Mouse (Mus musculus) induced T-regulatory cell, adult 2 months (primary cell): ENCODE results near the gene Gm14862.
A peak's percentile ranks its signal among the peaks of the same experiment; 100 is the strongest.
"Not testable (repeated sequence)": the region's sequence is repeated elsewhere in the genome, so short reads cannot be mapped to it uniquely, and the experiment has no call there.

Source experiments
- DNase-seq: peaks from one replicate; pipeline ENCODE4 v3.0.0-alpha.2; 2012; ENCODE audit warnings: low read depth

The Gm14862 gene

DNA sequence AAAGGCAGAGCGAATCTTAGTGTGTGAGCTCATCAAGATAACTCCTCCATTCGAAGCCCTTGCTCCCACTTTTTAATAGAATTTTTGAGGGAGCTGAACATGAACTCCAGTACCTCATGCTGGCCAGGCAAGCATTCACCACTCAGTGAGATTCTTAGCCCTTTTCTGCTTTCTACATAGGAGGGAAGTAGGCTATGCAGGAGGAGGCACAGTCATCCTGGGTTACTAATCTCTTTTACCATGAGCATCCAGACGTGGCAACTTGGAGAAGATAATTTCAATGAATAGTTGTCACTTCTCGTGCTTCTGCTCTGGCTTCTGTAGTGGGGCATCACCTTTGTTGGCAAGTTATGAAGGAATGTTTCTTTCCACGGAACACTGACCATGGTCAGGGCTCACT lies at the start of gene Gm14862:
TSS of gene Gm14862 (minus strand) at position 134 of the 400 bp plus-strand sequence.
- no peak for DNase-seq

- no peak for DNase-seq
These were observed 46.8 kb upstream of the Gm14862 start for GRCm38 (mm10) chrX:9303455-9303854.

DNA sequence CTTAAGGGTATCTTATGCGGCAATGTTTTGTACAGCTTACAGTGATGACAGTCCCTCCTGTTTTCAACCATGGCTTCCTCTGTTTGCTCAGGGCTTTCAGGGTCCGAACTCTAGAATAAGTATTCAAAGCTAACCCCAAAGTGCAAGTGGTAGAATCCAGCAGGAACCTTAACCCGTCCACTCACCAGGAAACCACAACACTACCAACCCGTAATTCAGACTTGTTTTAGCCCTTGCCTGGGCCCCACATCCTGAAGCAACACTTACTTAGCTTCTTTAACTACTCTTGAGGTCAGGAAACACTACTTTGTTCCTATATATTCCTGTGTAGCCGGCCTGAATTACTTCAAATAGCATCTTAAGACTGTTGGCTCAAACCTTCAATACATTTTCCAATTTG lies 46.1 kb upstream of the Gm14862 start:
- no peak for DNase-seq

- DNase-seq: peak; percentile 4
These were observed 41.7 kb upstream of the Gm14862 start for GRCm38 (mm10) chrX:9298413-9298864.

- not testable (repeated sequence) for DNase-seq
These were observed 36.6 kb upstream of the Gm14862 start for GRCm38 (mm10) chrX:9293140-9293829.

- DNase-seq: not testable (repeated sequence)
These were observed 26.8 kb upstream of the Gm14862 start, which contains the start of gene H2al1m for GRCm38 (mm10) chrX:9283464-9283863. Gene H2al1m (plus strand): TSS chrX:9283764.

DNA sequence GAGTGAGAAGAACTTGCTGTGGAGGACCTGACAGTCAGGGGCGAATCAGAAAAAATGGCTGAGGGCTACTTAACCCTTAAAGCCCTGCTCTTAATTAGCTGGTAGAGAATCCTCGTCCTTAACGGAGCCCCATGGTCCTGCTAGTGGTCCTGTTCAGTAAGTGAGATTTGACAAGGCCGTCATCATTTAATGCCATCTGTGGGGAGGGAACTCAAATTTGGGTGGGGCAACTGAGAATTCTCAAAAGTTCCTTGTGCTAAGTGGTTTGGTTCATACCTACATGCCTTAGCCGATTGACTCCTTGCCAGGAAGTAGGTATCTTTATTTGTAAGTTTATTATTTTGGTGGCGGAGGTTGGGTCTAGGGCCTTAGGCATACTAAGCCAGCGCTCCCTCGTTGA lies 17.6 kb upstream of the Gm14862 start:
- no peak for DNase-seq

DNA sequence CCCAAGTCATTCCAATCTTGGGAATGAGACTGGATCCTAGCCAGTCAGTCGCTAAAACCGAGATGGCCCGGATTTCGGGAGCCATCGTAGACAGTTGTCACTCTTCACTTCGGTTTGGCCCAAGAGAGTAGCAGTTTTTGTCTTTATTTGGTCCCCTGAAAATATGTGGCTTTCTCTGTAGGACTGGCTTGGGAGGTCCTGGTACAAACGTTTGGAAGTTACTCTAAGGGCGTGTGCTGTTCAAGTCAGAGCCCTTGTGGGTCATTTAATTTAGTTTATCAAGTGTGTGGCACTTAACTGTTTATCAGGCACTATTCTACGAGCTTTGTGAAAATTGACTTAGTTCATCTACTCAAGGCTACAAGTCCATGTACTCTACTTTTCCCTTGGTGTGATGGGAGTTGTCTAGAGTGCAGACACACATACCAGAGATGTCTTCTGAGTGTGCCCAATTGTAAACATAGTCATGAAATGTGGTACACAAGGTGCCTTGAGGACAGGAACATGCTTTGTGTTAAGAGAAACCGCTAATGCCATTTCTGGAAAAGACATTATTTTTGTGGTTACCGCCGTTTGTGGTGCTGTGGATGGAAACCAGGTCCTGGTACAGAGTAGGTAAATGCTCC lies 16.8 kb upstream of the Gm14862 start:
- DNase-seq: peak; percentile 19

DNA sequence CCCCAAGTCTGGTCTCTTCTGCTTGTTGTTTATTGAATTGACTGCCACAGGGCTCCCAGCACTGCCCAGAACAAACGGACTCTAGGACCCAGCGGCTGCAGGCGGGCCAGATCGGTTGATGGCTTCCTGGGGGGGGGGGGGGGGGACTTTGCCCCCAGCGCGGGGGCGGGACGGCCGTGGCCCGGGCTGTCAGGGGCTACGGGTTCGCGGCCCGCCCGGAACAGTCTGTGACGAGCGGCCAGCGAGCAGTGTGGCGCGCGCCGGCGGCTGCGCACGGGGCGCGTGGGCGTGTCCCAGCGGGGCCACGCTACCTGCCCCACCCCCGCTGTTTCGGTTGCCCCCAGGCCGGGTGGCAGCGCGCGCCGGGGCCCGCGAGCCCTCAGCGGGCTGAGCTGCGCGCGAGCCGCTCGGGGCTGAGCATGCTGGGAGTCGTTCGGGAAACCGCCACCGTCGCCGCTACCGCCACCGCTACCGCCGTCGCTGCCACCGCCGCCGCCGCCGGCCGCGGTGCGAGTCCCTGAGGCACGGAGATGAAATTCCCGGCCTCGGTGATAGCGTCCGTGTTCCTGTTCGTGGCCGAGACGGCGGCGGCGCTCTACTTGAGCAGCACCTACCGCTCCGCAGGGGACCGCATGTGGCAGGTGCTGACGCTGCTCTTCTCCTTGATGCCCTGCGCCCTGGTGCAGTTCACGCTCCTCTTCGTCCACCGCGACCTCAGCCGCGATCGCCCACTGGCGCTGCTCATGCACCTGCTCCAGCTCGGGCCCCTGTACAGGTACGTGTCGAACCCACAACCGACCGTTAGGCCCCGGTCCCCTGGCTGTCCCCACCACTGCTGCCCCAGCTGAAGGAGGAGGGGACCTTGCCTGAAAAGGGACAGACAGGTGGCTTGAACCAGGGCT lies 16.0 kb upstream of the Gm14862 start, which contains the start of gene Xk:
TSS of gene Xk (plus strand) at position 297 of the 902 bp plus-strand sequence.
- peak; percentile 66 for DNase-seq

DNA sequence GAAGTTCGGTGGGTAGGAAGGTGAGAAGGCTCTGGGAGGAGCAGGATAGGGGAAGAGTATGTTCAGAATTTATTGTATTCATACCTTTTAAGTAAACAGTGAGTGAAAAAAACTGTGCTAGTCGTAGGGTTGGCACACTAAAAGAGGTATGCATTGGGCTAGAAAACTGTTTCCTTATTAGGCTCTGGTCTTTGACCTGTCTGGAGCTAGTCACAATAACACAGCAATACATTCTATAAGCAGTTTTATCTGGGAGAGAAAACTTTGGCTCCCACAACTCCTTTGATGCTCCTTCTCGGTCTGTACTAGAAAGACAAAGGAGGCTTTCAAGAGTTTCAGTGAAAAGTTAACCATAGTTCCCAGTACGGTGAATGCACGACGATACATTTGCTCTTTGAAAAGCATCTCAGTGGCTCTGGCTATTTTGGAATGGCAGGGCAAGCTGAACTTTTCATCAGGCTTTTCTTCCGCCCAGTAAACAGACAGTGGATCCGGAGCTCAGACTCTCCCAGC lies 15.3 kb upstream of the Gm14862 start:
- no peak for DNase-seq

- no peak for DNase-seq
These were observed 14.4 kb upstream of the Gm14862 start for GRCm38 (mm10) chrX:9271112-9271511.

GRCm38 (mm10) chrX:9259267-9259666 lies 2.6 kb upstream of the Gm14862 start:
- no peak for DNase-seq

DNA sequence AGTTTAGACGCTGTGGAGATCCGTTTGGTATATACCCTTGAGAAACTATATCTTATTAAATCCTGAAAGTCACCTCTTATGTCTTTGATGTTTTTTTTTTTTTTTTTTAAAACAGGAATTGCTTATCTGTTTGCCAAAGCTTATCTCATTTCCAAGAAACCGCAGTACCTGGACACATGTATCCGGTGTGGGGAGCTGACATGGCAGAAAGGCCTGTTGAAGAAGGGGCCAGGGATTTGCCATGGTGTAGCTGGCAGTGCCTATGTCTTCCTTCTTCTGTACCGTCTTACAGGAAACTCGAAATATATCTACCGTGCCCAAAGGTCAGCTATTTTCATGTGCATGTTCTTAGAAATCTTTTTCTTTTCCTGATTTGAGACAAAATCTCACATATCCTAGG lies 1.1 kb upstream of the Gm14862 start:
- DNase-seq: no peak

GRCm38 (mm10) chrX:9254901-9255300 lies 1.8 kb downstream of the Gm14862 start:
- no peak for DNase-seq

DNA sequence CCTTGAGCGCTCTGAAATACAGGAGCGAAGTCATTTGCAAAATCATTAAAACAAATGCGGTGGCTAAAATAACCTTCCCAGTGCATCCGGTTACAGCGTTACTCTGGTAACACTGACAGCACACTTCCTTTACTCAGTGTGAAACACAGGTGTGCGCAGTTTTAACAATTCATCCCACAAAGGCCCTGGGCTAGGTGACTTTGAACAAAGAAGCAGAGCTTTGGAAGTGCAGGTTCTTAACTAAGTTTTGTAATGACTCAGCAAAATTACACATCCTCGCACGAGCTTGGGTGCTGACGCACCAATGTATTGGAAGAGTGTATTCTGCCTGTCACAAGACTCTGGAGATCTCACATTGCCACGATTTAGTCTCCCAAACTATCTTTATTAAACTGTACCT lies 2.7 kb downstream of the Gm14862 start:
- peak; percentile 3 for DNase-seq

- DNase-seq: no peak
These were observed 7.8 kb downstream of the Gm14862 start for GRCm38 (mm10) chrX:9248911-9249310.

DNA sequence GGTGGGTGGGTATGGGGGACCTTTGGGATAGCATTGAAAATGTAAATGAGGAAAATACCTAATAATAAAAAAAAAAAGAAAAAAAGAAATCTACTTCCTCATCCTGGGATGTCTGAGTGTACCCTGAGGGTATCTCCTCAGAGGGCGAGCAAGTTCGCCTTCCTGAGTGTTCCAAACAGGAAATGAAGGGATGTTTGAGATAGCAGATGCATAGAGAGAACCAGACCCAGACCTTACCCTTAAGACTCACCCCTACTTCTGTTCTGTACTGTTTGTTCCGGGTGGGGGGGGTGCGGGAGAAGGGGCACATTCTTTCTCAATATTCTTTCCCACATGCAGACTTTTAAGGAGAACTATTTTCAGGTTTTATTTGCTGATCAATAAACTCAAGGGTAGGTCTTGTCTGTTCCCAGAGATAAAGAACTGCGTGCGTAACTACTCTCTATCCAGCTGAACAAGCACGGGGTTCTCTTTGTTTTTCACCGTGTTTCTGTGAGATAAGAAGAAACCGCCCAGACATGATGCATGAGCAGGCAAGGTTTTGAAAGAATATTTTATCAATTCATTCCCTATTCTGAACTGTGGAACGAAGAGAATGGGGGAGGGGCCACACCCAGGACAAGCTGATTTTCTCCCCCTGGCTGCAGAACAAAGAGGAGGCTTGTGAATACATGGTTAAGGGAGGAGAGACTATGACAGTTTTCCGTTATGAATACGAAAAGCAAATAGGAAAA lies 11.9 kb downstream of the Gm14862 start:
- DNase-seq: no peak

GRCm38 (mm10) chrX:9243381-9243864 lies 13.3 kb downstream of the Gm14862 start:
- peak; percentile 5 for DNase-seq

DNA sequence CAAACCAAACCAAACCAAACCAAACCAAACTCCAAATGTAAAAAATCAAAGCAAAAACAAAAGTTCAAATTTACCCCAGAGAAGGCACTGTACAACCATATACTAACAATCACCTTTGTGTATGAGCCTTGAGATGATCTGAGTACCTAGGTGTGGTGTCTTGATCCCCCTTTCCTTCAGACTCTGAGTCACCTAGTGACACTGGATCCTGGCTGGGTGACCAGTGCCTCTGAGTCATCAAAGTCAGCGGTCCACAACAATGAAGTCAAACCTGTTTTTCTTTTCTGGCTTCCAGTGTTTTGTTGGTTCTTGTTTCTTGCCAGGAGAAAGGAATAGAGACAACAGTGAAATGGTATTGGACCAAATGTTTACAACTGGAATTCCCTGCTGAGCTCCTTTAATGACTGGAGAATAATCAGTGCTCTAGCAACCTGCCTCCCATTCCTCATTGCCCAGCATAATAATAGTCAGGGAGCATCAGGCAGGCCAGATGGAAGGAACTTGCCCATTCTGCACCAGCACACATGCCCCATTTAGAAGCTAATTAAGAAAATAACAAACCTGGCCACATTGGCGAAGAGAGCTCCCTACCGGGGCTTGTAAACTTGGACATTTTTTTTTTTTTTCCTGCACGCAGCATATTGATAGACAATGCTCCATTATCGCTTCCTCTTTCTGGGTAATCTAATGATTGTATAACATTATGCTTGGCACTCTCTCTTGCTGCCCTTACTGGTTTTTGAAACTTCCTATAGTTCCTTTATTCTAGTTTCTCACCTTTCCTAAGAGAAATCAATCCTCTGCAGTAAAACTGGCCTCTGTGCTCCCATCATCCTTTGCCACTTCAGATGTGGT lies 15.7 kb downstream of the Gm14862 start:
- DNase-seq: no peak

- DNase-seq: no peak
These were observed 29.6 kb downstream of the Gm14862 start for GRCm38 (mm10) chrX:9227105-9227504.
